Mouse (Mus musculus): Measurements from ENCODE around the gene Pabpn1. TPM values are rescaled to one million over a fixed set of nuclear protein-coding genes. Genes with fewer than 3 reads are reported as not detected.
"Not testable (repeated sequence)": the region's sequence is repeated elsewhere in the genome, so short reads cannot be mapped to it uniquely, and the experiment has no call there.

Pabpn1 gene
- polyA plus RNA-seq, 1 experiment from 2014 or later = 123 TPM

DNA sequence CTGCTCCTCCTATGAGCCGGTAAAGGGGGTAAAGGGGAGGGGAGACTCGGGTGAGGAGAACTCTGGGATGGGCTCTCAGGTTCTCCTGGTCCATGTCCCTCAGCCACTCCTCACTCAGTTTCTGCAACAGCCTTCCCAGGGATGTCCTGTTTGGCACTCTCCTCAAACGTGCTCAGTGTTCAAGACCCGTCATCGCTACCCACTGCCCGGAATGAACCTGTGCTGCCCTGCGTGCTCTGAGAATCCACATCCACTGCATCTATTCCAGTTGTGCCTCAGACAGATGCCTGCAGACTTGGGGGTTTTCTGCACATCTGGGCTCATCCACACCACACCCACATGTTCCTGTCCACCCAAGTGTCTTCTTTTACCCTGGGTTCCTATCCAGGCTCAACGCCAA lies 50.2 kb downstream of the Pabpn1 start:
- 89% methylated on average over 8 of the region's 8 CpGs for WGBS
- ATAC-seq (replicated peaks; ENCODE audit: low FRiP score, low read depth) = no peak

DNA sequence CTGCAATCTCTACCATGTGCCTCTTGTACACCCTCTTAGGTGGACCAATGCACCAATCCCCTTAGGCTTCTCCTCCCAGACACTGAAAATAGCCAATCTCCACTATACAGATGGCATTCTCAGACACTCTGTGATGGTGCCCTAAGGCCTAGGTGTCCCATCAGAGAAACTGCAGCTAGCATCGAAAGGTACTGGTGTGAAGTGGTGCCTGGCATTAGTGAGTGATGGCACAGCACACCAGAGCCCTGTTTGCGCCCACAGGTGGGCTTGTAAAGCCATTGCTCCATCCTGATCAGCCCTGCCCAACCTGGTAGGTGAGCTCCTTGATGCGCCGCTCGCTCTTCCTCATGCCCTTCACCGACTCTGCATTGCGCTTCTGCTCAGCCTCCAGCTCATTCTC lies 51.7 kb downstream of the Pabpn1 start:
- no peak overlapping the region for H3K27ac ChIP-seq
- WGBS = 97% methylated on average over 7 of the region's 7 CpGs
- no peak overlapping the region for H3K9ac ChIP-seq (ENCODE audit: low read depth, low read length)
- no peaks in the 10 kb centered on the region for H3K9me3 ChIP-seq (replicated peaks; ENCODE audit: low read length)
- no peaks in the 10 kb centered on the region for H3K36me3 ChIP-seq (ENCODE audit: insufficient read depth, low read length)
- H3K4me3 ChIP-seq (replicated peaks; ENCODE audit: low read depth, low read length) = no peak overlapping the region
- no peaks in the 10 kb centered on the region for H3K27me3 ChIP-seq (ENCODE audit: insufficient read depth, low read length)
- H3K4me1 ChIP-seq (replicated peaks; ENCODE audit: insufficient read depth, low read length) = 0 out of 2 replicates have a peak, but pooled peaks cover 5% of the 10 kb centered on the region
- ATAC-seq (replicated peaks; ENCODE audit: low FRiP score, low read depth) (no peak), DNase-seq (ENCODE audit: low spot score) (no peak)
- TF ChIP-seq CTCF (IDR thresholded peaks at IDR 0.05; ENCODE audit: low read depth) = no peak
- H3K4me2 ChIP-seq (ENCODE audit: low read length) = no peak overlapping the region

More for the DNA sequence above, 50.2 kb downstream of the Pabpn1 start:
- Histone ChIP-seq H3K4me2 (ENCODE audit: low read length) (no peak overlapping the region), H3K4me1 (replicated peaks; ENCODE audit: insufficient read depth, low read length) (0 out of 2 replicates have a peak, but pooled peaks cover 5% of the 10 kb centered on the region), H3K9me3 (replicated peaks; ENCODE audit: low read length) (no peaks in the 10 kb centered on the region), H3K9ac (ENCODE audit: low read depth, low read length) (no peak overlapping the region), H3K27me3 (ENCODE audit: insufficient read depth, low read length) (no peaks in the 10 kb centered on the region), H3K36me3 (ENCODE audit: insufficient read depth, low read length) (no peaks in the 10 kb centered on the region), H3K27ac (no peak overlapping the region), H3K4me3 (replicated peaks; ENCODE audit: low read depth, low read length) (no peak overlapping the region)
- no peak for DNase-seq (ENCODE audit: low spot score)
- no peak for TF ChIP-seq CTCF (IDR thresholded peaks at IDR 0.05; ENCODE audit: low read depth)

DNA sequence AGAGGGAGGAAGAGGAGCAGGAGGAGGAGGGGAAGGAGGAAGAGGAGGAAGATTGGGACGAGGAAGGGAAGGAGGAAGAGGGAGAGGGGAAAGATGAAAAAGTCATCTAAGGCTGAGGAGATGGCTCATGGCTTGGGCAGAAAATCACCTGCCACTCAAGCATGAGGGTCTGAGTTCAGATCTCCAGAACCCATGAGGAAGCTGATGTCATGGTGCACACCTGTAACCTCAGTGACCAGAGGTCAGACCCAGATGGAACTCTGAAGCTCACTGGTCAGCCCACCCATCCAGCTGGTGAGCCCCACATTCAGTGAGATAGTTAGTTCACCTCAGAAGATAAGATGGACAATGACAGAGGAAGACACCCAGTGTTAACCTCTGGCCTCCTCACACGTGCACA lies 52.6 kb downstream of the Pabpn1 start:
- TF ChIP-seq CTCF (IDR thresholded peaks at IDR 0.05; ENCODE audit: low read depth) = no peak
- no peak overlapping the region for H3K27ac ChIP-seq
- no peaks in the 10 kb centered on the region for H3K9me3 ChIP-seq (replicated peaks; ENCODE audit: low read length)
- WGBS = 54% methylated on average over 2 of the region's 2 CpGs
- H3K4me3 ChIP-seq (replicated peaks; ENCODE audit: low read depth, low read length) = no peak overlapping the region
- no peak overlapping the region for H3K9ac ChIP-seq (ENCODE audit: low read depth, low read length)
- no peaks in the 10 kb centered on the region for H3K4me1 ChIP-seq (replicated peaks; ENCODE audit: insufficient read depth, low read length)
- DNase-seq (ENCODE audit: low spot score) (no peak), ATAC-seq (replicated peaks; ENCODE audit: low FRiP score, low read depth) (no peak)
- H3K27me3 ChIP-seq (ENCODE audit: insufficient read depth, low read length) = no peaks in the 10 kb centered on the region
- no peak overlapping the region for H3K4me2 ChIP-seq (ENCODE audit: low read length)
- no peaks in the 10 kb centered on the region for H3K36me3 ChIP-seq (ENCODE audit: insufficient read depth, low read length)

DNA sequence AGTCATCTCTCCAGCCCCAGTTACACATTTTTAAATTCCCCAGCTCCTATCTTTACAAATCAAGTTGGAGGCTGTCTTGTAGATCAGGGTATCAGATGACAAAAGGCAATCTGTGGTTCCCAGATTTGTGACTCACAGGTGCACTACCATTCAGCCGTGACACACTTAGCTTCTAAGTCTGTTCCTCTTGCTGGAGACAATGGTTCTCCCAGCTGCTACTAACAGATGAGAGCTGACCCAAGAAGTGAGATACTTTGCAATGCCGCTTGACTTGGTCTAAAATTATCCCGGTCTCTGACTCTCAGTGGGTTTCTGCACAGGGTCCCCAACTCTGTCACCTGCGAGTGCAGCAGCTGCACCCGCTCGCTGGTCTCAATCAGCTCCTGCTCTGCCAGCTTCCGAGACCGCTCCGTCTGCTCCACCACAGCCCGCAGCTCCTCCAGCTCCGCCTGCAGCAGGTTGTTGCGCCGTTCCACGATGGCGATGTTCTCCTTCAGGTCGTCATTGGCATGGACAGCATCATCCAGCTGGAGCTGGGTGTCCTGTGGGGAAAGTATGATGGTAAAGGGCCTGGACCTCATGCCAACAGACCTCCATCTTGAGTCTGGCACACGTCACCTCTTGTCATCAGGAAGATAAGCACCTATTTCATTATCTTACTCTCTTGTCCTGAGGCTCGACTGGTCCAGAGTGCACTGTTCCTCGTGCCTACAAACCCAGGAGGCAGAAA lies 53.8 kb downstream of the Pabpn1 start:
- no peak overlapping the region for H3K27ac ChIP-seq
- DNase-seq (ENCODE audit: low spot score) (no peak), ATAC-seq (replicated peaks; ENCODE audit: low FRiP score, low read depth) (no peak)
- H3K9me3 ChIP-seq (replicated peaks; ENCODE audit: low read length) = no peaks in the 10 kb centered on the region
- no peak for TF ChIP-seq CTCF (IDR thresholded peaks at IDR 0.05; ENCODE audit: low read depth)
- H3K4me2 ChIP-seq (ENCODE audit: low read length) = no peak overlapping the region
- H3K9ac ChIP-seq (ENCODE audit: low read depth, low read length) = no peak overlapping the region
- H3K36me3 ChIP-seq (ENCODE audit: insufficient read depth, low read length) = no peaks in the 10 kb centered on the region
- no peaks in the 10 kb centered on the region for H3K4me1 ChIP-seq (replicated peaks; ENCODE audit: insufficient read depth, low read length)
- no peaks in the 10 kb centered on the region for H3K27me3 ChIP-seq (ENCODE audit: insufficient read depth, low read length)
- WGBS = 52% methylated on average over 19 of the region's 19 CpGs
- no peak overlapping the region for H3K4me3 ChIP-seq (replicated peaks; ENCODE audit: low read depth, low read length)

DNA sequence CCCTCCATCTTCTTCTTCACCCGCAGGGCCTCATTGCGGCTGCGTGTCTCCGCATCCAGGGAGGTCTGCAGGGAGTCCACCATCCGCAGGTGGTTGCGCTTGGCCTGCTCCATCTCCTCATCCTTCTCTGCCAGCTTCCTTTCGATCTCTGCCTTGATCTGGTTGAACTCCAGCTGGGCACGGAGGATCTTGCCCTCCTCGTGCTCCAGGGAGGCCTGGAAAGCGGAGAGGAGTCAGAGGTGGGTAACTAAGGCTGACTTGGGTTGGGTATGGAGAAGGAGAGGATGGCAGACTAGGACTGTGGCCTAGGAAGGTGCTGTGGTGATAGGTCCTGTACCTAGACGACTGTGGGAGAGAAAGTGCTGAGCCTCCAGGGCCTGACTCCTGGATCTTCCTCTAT lies 54.7 kb downstream of the Pabpn1 start:
- H3K4me2 ChIP-seq (ENCODE audit: low read length); DNase-seq (ENCODE audit: low spot score); H3K9me3 ChIP-seq (replicated peaks; ENCODE audit: low read length); H3K9ac ChIP-seq (ENCODE audit: low read depth, low read length); H3K27ac ChIP-seq; H3K4me1 ChIP-seq (replicated peaks; ENCODE audit: insufficient read depth, low read length); H3K36me3 ChIP-seq (ENCODE audit: insufficient read depth, low read length); H3K27me3 ChIP-seq (ENCODE audit: insufficient read depth, low read length); H3K4me3 ChIP-seq (replicated peaks; ENCODE audit: low read depth, low read length); ATAC-seq (replicated peaks; ENCODE audit: low FRiP score, low read depth): not testable (repeated sequence)
- 84% methylated on average over 10 of the region's 11 CpGs for WGBS

Other genes starting within 250 kb of the Pabpn1 start
- gene 1700123O20Rik, start 206.3 kb upstream of the Pabpn1 start, polyA plus RNA-seq (2015; fragmentation: Nextera tagmentation; extraction: Ambion mirVana) = 102 TPM in 2 replicates
- 86.7 and 90.1 TPM in 2 replicates for gene Acin1, start 205.6 kb upstream of the Pabpn1 start, polyA plus RNA-seq (2015; fragmentation: Nextera tagmentation; extraction: Ambion mirVana)
- 0.07 TPM in 1 of 2 replicates, not detected in the other for gene Gm29776, start 193.7 kb upstream of the Pabpn1 start, polyA plus RNA-seq (2015; fragmentation: Nextera tagmentation; extraction: Ambion mirVana)
- not detected in 2 replicates for gene Cebpe, start 180.3 kb upstream of the Pabpn1 start, polyA plus RNA-seq (2015; fragmentation: Nextera tagmentation; extraction: Ambion mirVana)
- 25.4 and 25.7 TPM in 2 replicates for gene Slc7a8, start 110.6 kb upstream of the Pabpn1 start, polyA plus RNA-seq (2015; fragmentation: Nextera tagmentation; extraction: Ambion mirVana)
- 0.80 and 1.2 TPM in 2 replicates for gene Rnf212b, start 78.4 kb upstream of the Pabpn1 start, polyA plus RNA-seq (2015; fragmentation: Nextera tagmentation; extraction: Ambion mirVana)
- gene Homez, start 21.5 kb upstream of the Pabpn1 start, polyA plus RNA-seq (2015; fragmentation: Nextera tagmentation; extraction: Ambion mirVana) = 18.7 and 19.9 TPM in 2 replicates
- 3.1 and 4.2 TPM in 2 replicates for gene Ppp1r3e, start 14.9 kb upstream of the Pabpn1 start, polyA plus RNA-seq (2015; fragmentation: Nextera tagmentation; extraction: Ambion mirVana)
- 5.3 and 5.6 TPM in 2 replicates for gene Bcl2l2, start 9.1 kb upstream of the Pabpn1 start, polyA plus RNA-seq (2015; fragmentation: Nextera tagmentation; extraction: Ambion mirVana)
- 1.7 and 2.5 TPM in 2 replicates for gene Gm20521, start 9.1 kb upstream of the Pabpn1 start, polyA plus RNA-seq (2015; fragmentation: Nextera tagmentation; extraction: Ambion mirVana)
- 39.9 and 48.1 TPM in 2 replicates for gene Slc22a17, start 20.6 kb downstream of the Pabpn1 start, polyA plus RNA-seq (2015; fragmentation: Nextera tagmentation; extraction: Ambion mirVana)
- gene Efs, start 33.6 kb downstream of the Pabpn1 start, polyA plus RNA-seq (2015; fragmentation: Nextera tagmentation; extraction: Ambion mirVana) = 15.0 and 16.0 TPM in 2 replicates
- 0.11 TPM in 1 of 2 replicates, not detected in the other for gene Il25, start 40.2 kb downstream of the Pabpn1 start, polyA plus RNA-seq (2015; fragmentation: Nextera tagmentation; extraction: Ambion mirVana)
- gene Cmtm5, start 43.8 kb downstream of the Pabpn1 start, polyA plus RNA-seq (2015; fragmentation: Nextera tagmentation; extraction: Ambion mirVana) = 1.9 and 2.1 TPM in 2 replicates
- gene Myh6, start 74.4 kb downstream of the Pabpn1 start, polyA plus RNA-seq (2015; fragmentation: Nextera tagmentation; extraction: Ambion mirVana) = 0.34 and 0.62 TPM in 2 replicates
- gene Gm17428, start 84.4 kb downstream of the Pabpn1 start, polyA plus RNA-seq (2015; fragmentation: Nextera tagmentation; extraction: Ambion mirVana) = not detected in 2 replicates
- gene Myh7, start 102.1 kb downstream of the Pabpn1 start, polyA plus RNA-seq (2015; fragmentation: Nextera tagmentation; extraction: Ambion mirVana) = 0.16 and 0.88 TPM in 2 replicates
- gene Ngdn, start 123.0 kb downstream of the Pabpn1 start, polyA plus RNA-seq (2015; fragmentation: Nextera tagmentation; extraction: Ambion mirVana) = 68.9 and 75.7 TPM in 2 replicates
- gene Zfhx2, start 199.8 kb downstream of the Pabpn1 start, polyA plus RNA-seq (2015; fragmentation: Nextera tagmentation; extraction: Ambion mirVana) = 2.0 and 2.4 TPM in 2 replicates
- gene Thtpa, start 202.3 kb downstream of the Pabpn1 start, polyA plus RNA-seq (2015; fragmentation: Nextera tagmentation; extraction: Ambion mirVana) = 20.8 and 21.6 TPM in 2 replicates
- gene Ap1g2, start 214.1 kb downstream of the Pabpn1 start, polyA plus RNA-seq (2015; fragmentation: Nextera tagmentation; extraction: Ambion mirVana) = 15.8 and 16.8 TPM in 2 replicates
- 0.30 and 0.34 TPM in 2 replicates for gene Jph4, start 224.4 kb downstream of the Pabpn1 start, polyA plus RNA-seq (2015; fragmentation: Nextera tagmentation; extraction: Ambion mirVana)

Data from kidney, postnatal 0 days (tissue).